Mouse (Mus musculus): ENCODE results near the gene Pdcl.
A peak's percentile ranks its signal among the peaks of the same experiment; 100 is the strongest.

Pdcl gene

DNA sequence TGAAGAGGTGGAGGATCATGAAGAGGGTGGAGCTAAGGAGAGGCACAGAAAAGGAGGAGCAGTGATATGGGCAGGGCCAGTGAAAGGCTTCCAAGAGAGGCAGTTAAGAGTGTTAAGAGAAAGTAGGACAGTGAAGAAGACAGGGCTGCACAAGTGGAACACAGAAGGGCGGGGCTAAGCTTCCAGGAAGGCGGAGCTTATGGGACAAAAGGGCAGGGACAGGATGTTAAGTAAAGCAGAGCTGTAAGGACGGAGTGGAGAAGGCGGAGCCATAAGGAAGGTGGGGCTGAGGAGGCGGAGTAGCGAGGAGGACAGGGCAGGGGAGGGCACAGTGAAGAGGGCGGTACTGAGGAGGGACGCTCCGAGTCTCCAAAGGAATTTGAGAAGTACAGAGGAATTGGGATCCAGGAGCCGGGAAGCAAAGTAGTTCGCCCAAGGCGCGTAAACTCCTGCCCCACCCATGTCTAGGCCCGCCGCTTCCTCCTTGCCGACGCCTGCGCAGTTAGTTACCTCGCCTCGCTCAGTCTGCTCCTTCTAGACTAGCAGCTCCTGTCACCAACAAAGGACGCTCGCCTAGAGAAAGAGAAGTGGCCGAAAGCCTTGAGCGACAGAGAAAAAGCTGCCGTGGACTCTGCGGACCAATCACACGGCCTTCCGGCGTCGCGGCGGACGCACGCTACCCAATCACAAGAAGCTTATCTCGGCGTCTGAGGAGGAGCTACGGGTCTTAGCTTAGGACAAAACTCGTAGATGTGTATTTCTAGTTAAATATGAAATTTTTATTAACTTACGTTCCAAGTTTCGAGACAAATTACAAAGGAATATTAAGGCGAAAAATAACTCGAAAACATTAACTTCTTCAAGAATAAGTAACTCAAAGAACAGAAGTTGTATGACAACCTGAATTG lies at the start of gene Pdcl:
Pdcl (minus strand) TSS at position 700 of the 908 bp plus-strand sequence.
- DNase-seq = peak; percentile 95 to 97

DNA sequence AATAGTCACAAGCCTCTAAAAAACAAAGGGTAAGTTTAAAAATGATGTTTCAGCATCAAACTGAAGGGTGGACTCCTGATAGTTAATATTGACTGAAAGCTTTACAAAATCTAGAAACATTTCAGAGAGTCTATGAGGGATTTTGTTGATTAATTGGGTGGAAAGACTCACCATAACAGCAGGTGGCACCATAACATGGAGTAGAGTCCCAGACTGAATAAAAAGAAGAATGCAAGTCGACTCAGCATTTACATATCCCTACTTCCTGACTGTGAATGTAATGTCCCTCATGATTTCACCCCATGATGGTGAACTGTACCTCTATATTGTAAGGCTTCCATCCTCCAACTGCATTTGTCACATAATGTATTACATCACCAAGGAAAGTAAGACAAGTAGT lies 36.4 kb upstream of the Pdcl start:
- DNase-seq = peak in 1 of 2 experiments; percentile 8

DNA sequence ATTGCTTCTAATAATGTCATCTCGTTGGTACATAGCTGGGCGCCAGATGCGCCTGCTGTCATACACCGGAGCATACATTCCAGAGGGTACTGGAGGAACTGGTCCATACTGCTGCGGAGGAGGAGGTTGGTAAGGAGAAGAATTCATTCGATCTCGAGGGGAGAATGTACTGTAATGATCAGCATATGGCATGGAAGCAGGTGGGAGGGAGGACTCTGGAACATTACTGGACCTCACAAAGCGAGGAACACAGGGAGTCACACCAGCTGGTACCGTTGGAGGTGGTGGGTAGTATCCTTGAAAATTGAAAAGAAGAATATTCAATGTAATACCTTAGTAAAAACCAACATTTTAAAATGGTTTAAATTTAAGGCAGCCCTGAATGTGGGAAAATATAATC lies 23.8 kb upstream of the Pdcl start:
- no peak for DNase-seq

DNA sequence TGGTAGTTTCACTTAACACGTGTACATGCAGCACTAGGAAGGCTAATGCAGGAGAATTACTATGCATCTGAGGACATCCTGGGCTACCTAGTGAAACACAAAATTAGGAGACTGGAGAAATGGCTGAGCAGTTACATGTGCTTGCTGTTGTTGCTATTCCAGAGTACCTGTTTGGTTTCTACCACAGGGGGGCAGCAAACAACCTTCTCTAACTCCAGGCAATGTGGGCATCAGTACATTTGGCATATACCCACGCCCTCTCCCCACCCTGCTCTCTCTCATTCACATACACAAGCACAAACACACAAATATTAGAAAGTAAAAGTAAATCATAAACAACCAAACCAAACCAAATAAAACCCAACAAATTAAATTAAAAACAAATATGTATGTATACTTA lies 21.1 kb upstream of the Pdcl start:
- peak; percentile 64 to 80 for DNase-seq

DNA sequence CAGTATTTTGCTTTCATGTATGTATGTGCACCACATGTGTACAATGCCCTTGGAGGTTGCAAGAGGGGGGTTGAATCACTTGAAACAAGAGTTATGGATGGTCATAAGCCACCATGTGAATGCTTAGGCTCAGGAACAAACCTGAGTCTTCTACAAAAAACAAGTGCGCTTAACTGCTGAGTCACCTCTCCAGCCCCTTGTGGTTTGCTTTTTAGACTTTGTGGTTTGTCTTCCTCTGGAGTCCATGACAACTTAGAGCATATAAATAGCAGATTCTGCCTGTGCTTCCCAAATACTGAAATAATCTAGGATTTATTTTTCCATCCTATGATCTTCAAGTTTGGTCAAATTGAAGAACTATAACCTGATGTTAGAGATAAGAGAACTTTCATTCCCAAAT lies 16.9 kb upstream of the Pdcl start:
- DNase-seq = no peak

DNA sequence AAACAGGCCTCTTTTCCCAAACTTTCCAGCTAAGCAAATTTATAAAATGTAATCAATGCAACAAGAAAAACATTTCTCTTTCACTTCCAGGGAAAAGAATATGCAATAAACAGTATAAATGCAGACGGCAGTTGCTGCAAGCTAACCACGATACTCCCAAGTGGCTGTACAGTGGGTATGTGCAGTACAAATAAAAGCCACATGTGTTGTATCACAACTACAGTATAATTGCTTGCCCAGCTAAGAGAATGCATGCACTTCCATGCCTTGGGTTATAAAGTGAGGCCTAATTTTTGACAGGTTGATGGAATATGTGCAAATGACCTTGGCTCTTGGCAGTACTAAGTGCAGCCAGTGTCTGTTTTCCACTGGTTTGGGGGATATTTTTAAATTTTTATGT lies 11.5 kb upstream of the Pdcl start:
- DNase-seq = no peak

DNA sequence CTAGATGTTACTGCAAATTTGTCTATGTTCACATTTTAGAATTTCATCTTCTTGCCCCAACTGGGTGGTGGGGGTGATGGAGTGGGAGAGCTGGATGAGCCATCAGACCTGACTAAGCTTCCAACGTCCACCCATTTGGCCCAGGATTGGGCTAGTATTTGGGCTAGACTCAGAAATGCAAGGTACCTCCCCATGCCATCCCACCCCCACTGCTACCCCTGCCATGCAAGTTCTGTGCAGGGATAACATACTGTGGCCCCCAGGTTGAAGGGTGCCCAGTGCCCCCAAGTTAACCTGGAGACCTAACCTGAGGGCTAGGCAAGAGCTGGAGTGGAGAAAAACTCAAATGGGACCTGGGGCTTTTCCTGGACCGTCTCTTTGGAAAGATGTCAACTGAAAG lies 776 bp upstream of the Pdcl start:
- DNase-seq = no peak

DNA sequence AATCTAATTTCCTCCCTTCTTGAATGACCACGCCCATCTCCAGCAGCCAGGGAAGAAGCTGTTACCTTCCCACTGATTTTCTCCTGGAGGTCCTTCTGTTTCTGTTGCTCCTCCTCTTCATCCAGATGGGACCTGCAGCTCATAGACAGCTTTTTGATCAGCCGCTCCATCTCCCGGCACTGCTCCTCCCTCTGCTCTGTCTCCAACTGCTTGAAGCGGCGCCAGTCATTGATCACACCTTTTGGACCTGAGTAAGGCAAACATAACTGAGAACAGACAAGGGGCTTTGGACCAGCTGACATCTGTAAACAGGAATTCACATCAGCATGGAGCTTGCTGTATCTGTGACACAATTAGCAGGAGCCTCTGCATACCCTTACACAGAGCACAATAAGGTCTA lies 3.6 kb downstream of the Pdcl start:
- DNase-seq = no peak

DNA sequence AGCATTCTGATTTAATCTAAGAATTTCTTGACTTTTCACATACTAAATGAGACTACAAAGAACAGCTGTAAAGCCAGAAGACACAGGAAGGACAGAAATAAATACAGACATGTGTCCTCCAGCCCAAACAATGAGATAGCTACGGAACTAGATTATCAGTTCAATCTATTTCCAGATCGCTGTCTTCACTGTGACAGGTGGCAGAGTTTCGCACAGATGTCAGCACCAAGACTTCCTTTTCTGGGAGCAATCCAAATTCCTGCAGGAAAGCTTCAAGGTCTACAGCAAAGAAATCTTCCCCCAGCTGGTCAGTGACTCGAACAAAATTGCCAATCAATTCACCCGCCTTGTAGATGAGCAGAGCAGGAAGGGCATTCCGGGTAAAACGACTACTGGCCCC lies 7.5 kb downstream of the Pdcl start:
- peak; percentile 16 to 53 for DNase-seq

DNA sequence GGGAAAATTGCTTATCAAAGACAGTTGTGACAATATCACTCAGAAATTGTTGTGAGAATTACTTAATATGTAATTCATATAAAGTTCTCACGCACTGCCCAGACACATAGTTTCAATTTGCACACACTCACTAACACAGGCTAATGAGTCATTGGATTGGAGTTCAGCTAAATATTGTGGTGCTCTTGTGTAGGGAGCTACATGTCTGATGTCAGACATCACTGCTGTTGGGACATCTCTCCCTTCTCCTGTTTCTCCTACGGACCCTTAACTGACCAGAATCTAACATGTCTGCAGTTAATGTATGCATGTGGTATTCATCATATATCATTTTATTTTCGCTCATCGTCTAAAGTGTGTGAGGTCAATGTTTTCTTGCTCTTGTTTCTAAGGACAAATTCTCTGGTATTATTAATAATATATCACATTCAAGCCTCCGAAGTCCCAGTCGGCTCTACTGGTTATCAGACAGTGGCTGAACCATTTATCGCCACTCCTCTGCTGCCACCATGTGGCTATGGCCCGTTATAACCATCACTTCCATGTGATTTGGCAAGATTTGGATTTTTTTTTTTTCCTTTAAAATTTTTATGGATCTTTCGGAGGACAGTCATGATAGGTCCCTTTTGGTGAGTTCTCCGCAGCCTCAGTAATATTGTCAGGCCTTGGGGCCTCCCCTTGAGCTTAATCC lies 20.5 kb downstream of the Pdcl start:
- peak; percentile 30 to 78 for DNase-seq

DNA sequence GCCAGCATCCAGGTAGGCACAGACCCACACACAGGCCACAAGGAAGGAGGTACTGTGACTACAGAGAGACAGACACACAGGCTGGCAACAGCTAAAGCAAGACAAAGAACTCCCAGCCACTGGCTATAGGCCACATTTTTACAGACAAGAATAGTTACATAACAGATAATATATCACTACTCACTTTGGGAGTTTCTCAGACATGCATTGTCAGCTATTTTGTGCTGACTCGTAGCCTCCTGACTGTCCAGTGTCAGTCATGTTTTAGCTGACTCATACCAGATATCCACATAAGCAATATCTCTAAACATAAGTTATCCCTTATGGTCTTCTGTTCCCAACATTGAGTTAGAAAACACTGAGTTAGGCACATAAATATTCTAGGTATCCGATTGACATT lies 25.8 kb downstream of the Pdcl start:
- DNase-seq = no peak

DNA sequence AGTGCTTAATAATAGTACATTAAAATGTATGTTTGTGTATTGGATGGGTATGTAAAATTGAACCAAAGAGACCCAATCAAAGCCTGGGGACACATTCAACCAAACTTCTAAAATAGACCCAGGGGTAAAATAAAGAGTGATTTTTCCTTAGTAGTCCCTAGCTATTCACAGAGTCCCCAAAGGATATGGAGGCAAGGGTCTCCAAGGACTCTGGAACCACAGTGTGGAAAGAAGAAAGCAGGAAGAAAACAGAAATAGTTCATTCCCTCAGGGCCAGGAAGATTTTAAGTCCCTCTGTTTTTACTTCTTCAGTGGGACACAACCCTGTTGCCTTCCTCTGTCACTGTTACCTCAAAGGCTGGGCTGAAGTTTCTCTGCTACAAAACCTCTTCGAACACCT lies 32.9 kb downstream of the Pdcl start, which contains the start of gene Olfr368:
Olfr368 (plus strand) TSS at position 301 of the 400 bp plus-strand sequence.
- no peak for DNase-seq
